Mouse (Mus musculus): Measurements from ENCODE around the gene Efcab7.

- no peak for TF ChIP-seq CTCF (IDR thresholded peaks at IDR 0.05; ENCODE audit: insufficient read depth, low read depth, low read length)
- no peak for TF ChIP-seq POLR2A (IDR thresholded peaks at IDR 0.05; ENCODE audit: insufficient read depth, low read depth, low read length)
These were observed 116.0 kb downstream of the Efcab7 start for GRCm38 (mm10) chr4:99945011-99945410.
